Mouse (Mus musculus) liver, adult 2 months (tissue): Measurements from ENCODE around the gene Thg1l.

Experiments
- CTCF ChIP-seq: fragments of 200-500 bp; IDR thresholded peaks from 2 replicates; pipeline ENCODE4 v1.5.1; 2011; ENCODE audit warnings: low read depth, low read length, control low read depth
- POLR2A ChIP-seq: fragments of 200-500 bp; IDR thresholded peaks from 2 replicates; pipeline ENCODE4 v1.6.1; 2011; ENCODE audit warnings: low read length, control low read depth; ENCODE audit not compliant: insufficient read depth; ENCODE audit errors: extremely low read depth

DNA sequence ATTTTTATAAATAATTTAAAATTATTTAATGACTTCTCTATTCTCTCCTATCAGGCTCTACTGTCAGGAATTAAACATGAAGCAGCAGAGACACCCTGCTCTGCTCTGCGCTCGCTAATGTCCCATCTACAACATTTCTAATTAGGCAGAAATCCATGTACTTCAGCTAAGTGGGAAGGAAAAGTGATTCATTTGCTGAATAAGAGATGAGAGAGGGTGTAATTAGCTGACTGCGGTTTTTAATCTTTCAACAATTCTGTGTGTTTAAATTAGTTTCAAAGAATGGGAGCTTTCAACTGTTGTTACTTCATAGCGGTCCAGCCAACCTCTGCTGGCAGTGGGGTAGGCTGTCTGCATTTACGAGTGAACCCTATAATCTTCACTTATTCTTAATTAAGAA lies 44.6 kb downstream of the Thg1l start:
- TF ChIP-seq CTCF (no peak), POLR2A (no peak)
